Mouse (Mus musculus) CD8-positive naive resting alpha-beta T cell, adult 57 days (primary cell): Measurements from ENCODE around the gene Ankrd49. TPM values are rescaled to one million over a fixed set of nuclear protein-coding genes. Genes with fewer than 3 reads are reported as not detected.

Source experiments
- total RNA-seq: library from RNA; stranded (reverse); gene quantifications from one replicate; pipeline ENCODE4 v1.2.4, GENCODE M21; 2023

Gene Ankrd49
- 30.3 TPM for total RNA-seq

GRCm38 (mm10) chr9:14784039-14785002, at the start of gene Ankrd49, which contains the start of gene Mre11a:
Ankrd49 (minus strand) TSS chr9:14784856.
Mre11a (plus strand) TSS chr9:14784654.

GRCm38 (mm10) chr9:14770803-14771471, 13.7 kb downstream of the Ankrd49 start, which contains the start of gene 1700012B09Rik:
1700012B09Rik (minus strand) TSS chr9:14771030.

DNA sequence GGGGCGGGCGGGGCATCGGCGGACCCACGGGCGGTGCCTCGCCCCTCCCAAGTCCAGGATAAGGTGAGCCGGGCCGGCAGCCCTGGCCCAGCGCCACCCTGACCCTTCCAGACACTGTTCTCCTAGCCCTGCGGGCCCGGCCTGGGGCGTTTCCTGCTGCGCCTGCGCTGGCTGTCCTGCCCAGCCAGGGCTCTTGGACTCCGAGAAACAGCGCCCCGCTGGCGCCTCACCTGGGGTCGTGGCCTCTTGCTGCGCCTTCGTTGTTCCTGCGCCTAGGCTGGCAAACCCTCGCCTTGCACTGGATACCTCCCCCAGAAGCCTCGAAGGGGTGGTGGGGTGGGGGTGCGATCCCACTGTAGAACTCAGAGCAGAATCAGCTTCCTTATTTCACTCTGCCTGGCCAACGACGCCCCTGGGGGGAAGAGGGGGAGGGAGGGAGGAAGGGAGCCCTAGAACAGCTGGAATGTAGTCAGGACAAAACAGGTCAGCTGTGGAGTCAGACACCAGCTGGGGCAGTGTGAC, 32.6 kb downstream of the Ankrd49 start, which contains the start of gene Fut4:
Fut4 (minus strand) TSS at position 393 of the 522 bp plus-strand sequence.

DNA sequence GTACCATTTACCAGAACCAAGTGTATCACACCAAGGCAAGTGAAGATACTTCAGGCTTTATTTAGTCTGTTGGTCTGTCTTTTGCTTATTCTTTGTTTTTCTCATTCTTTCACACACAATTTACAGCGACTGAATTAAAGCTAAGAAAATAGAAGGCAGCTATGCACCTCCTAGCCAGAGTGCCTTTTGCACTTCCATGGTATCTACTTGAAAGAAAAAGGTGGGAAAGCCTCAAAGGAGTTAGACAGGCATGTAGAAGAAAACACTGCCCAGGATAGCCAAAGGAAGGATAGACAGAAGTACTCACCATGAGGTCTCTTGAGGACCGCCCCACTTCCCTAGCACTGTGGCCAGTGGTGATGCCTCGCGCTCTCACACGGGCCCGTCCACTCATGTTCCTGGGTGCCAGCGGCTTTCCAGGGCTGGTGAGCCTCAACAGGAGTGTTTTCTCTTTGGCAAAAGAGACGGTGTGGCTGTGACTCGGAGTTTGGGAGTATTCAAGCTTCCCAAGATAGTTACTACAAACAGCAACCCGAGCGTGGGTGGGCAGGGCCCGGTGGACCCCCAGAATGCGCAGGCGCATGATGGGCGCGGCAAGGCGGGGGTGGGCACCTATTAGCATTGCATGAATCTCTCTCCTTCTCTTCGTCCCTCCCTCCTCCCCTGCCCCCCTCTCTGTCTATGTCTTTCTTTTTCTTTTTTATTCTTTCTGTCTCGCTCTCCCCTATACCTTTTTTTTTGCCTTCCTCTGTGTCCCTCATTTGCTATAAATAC, 44.3 kb downstream of the Ankrd49 start, which contains the start of gene Piwil4:
Piwil4 (minus strand) TSS at position 583 of the 774 bp plus-strand sequence.

Other genes with a start within 250 kb of the Ankrd49 start
- not detected for gene Amotl1, start 139.8 kb downstream of the Ankrd49 start, total RNA-seq
- not detected for gene Piwil4, start 44.1 kb downstream of the Ankrd49 start, total RNA-seq
- gene Fut4, start 32.5 kb downstream of the Ankrd49 start, total RNA-seq, result 0.24 TPM
- not detected for gene 1700012B09Rik, start 13.8 kb downstream of the Ankrd49 start, total RNA-seq
- gene Mre11a, start 202 bp downstream of the Ankrd49 start, total RNA-seq, result 49.5 TPM
- gene Gpr83, start 75.4 kb upstream of the Ankrd49 start, total RNA-seq, result 1.6 TPM
- gene Izumo1r, start 119.1 kb upstream of the Ankrd49 start, total RNA-seq, result 5.5 TPM